Mouse (Mus musculus): ENCODE measurements at regions not wholly inside any gene's neighbourhood (a gene's known extent, or its start where the extent isn't known, plus 50 kb on each side); places are given as distances from the start of the nearest gene placed in this dataset.
A peak's percentile ranks its signal among the peaks of the same experiment; 100 is the strongest.

DNA sequence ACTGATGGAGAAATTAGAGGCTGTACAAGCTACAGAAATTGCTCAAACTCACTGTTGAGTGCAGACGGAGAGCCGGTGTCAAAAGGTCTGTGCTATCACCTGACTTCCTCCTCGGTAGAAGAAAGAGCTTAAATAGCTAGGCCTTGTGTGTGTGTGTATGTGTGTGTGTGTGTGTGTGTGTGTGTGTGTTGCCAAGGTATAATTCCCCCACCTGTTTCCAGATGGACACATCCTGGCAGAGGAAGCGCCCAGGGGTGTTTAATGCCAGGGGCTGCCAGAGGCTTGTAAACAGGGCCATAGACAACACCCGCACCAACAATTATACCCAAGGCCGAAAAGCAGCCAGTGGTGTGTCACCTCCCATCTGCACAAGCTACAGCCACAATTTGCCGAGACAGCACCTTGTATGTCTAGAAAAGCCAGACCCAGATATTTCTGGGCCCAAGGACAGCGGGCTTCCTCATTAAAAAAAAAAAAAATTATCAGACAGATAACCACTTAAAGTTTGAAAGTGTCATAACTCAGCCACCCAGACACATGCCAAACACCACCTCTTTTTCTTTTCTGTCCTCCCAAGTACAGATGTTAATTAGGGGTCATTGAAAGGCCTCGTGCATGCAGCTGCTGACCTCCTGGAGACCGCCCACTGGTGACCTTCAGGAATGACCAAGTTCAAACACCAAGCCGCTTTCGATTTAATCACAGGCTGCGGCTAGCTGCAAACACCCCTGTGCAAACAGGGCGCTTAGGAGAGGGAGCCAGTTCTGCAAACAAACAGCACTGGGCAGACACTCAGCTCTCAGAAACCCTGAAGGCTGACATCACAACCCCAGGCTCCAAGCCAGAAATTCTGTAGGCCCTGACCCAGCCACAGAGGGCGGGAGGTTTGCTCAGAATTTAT is 188.0 kb upstream of the Ubl3 start:
- DNase-seq = peak; percentile 50 to 59

DNA sequence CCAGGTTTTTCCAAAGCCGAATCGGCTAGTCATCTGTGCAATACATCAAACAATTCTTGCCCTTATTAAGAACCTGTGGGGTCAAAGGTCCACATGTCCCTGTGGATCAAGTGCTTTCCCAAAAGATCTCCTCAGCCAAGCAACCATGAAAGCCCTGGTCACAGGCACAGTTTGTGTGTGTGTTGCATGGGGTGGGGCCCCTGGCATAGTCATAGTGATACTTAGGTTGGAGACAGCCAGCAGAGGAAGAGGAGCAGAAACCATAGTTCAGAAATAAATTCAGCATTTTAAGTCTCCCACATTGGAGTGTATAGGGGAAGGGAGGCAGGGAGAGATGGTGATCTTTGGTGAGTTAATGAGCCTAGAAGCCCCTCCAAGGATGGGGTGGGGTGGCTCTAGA is 187.1 kb upstream of the Ubl3 start:
- DNase-seq = no peak

GRCm38 (mm10) chr5:148739141-148739540 is 186.6 kb upstream of the Ubl3 start:
- no peak for DNase-seq

GRCm38 (mm10) chr5:148729541-148729940 is 177.0 kb upstream of the Ubl3 start:
- no peak for DNase-seq

- no peak for DNase-seq
These were observed 175.9 kb upstream of the Ubl3 start for GRCm38 (mm10) chr5:148728492-148728891.

DNA sequence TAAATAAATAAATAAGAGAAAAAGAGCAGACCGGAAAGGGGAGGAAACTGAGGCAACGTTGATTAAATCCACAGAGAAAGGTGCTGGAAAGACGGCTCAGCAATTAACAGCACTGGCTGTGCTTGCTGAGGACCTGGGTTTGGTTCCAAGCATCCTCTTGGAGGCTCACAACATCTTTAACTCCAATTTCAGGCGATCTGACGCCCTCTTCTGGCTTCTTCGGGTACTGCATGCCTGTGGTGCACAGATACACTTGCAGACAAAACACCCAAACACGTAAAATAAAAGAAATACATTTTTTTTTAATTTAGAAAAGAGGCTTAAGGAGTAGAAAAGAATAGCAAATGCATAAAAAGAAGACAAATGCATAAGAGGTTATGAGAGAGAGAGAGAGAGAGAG is 173.9 kb upstream of the Ubl3 start:
- no peak for DNase-seq

DNA sequence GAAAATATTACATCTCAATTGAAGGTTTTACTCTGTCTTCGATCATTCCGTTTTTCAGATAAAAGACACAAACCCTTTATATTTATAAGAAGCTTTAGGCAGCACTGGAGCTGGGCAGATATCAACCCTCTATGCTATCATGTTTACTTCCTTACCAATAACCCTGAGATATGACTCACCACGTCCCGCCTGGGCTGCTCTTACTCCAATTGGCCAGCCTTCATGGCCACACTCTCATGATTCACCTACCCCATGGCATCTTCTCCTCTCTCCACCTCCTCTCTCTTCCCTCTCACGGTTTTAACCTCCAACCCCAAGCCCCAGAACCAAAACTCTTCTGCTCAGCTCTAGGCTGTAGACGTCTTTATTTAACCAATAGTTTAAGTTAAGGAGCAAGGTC is 171.9 kb upstream of the Ubl3 start:
- DNase-seq = no peak

DNA sequence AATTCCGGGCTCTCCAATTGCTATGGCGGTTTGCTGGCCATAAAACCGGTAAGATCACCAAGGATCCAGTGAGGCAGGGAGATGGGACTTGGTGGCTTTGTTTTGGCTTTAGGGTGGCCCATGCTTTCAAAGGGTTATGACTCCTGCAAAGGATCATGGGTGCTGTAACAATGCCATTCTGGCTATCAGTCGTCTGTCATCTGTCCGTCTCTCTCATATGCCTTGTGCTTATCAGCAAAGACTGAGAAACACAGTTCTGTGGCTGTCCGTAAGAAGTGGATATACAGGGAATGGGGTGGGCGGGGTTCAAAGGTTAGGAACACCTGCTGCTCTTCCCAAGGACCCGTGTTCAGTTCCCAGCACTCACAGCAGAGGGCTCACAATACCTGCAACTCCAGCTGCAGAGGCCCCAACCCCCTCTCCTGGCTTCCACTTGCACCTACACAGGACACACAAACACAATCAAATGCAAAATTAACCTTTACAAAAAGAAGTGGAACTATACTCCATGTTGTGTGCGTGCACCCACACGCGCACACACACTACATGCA is 171.2 kb upstream of the Ubl3 start:
- no peak for DNase-seq

GRCm38 (mm10) chr5:148720604-148721003 is 168.0 kb upstream of the Ubl3 start:
- no peak for DNase-seq

GRCm38 (mm10) chr5:148716633-148717032 is 164.0 kb upstream of the Ubl3 start:
- no peak for DNase-seq

- no peak for DNase-seq
These were observed 162.8 kb upstream of the Ubl3 start for GRCm38 (mm10) chr5:148715218-148715991.

DNA sequence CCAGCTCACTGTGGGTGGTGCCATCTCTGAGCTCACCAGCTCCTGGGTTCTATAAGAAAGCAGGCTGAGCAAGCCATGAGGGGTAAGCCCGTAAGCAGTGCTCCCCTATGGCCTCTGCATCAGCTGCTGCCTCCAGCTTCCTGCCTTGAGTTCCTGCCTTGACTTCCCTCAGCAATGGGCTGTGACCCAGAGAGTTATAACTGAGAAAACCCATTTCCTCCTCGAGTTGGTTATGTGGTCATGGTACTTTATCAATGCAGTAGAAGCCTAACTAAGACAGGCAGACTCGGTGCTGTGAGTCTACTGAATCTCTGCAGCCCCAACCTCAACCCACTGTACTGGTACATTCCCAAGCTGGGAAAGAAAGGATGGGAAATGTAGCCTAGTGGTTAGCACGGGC is 162.2 kb upstream of the Ubl3 start:
- no peak for DNase-seq

DNA sequence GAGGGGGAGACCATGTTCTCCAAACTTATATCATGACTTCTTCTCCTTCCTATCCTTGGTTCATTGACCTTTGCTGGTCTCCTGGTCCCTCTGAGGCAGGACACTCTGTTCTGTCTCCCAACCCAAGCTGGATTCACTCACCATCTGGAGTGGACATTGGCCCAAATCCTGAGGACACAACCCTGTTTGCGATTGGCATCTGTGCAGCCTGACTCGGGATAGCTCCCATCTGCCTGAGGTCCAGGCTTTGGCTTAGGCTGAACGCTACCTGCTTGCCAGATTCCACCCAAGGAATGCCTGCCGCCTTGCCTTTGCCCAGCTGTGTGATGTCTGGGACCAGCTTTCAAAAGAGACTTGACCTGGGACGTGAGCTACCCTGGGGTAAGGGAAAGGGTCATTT is 161.2 kb upstream of the Ubl3 start:
- no peak for DNase-seq

DNA sequence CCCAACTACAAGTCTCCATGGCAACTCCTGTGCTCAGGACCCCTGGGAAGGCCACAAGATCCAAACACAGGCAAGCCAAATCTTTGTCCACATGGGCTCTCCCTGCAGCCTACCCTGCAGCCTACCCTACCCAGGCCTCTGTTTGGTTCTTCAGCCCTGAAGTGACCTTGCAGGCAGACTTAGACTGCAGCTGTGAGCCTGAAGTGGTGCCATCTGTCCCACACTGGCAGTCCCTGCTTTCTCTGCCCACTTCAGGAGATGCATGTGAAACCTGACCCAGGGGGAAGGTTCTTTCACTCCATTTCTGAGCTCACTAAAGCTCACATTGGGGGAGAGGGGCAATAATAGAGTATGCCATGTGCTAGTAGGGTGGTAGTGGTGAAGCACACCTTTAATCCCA is 160.4 kb upstream of the Ubl3 start:
- no peak for DNase-seq

DNA sequence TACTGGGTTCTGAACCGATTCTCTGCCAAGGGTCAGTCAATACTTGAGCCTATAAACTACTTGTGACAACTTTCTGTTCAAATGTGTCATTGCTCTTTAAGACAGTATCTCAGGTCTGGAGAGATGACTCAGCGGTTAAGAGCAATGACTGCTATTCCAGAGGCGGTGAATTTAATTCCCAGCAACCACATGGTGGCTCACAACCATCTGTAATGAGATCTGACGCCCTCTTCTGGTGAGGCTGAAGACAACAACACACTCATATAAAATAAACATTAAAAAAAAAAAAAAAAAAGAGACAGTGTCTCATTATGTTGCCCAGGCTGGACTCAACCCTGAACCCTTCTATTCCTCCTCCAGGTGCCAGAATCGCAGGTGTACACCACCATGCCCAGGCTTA is 159.0 kb upstream of the Ubl3 start:
- no peak for DNase-seq

GRCm38 (mm10) chr5:148709111-148709771 is 156.7 kb upstream of the Ubl3 start:
- no peak for DNase-seq

DNA sequence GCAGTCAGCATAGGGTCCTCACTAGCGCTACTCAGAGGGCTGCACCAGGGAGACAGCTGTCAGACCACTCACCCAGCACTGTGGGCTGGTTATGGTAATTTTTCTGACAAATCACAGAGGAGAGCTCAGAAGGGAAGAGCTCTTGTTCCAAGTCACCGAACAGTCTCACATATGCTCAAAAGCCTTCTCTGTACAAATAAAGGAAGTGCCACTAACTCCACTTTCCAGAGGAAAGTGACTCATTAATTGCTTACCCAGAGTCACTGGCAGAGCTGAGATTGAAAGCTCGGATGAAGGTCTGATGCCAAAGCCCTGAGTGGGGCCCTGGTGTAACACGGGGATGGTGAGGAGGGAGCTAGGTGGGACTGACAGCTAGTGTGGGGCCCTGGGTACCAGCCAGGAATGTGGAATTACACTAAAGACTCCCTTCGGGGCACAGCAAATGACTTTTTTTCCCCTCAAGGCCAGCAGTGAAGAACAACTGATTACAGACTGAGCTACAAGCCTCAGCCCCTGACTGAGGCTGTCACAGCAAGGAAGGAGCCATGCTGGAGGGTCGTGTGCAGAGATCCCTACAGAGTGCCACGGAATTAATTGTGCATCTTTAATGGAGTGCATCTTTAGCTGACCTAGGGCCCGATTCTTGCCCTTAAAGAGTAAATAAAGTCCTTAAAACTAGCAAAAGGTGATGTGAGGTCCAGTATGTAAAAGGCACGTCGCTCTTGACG is 155.6 kb upstream of the Ubl3 start:
- no peak for DNase-seq

GRCm38 (mm10) chr5:148707335-148707734 is 154.7 kb upstream of the Ubl3 start:
- DNase-seq = no peak

GRCm38 (mm10) chr5:148706323-148707120 is 153.9 kb upstream of the Ubl3 start:
- DNase-seq = no peak

DNA sequence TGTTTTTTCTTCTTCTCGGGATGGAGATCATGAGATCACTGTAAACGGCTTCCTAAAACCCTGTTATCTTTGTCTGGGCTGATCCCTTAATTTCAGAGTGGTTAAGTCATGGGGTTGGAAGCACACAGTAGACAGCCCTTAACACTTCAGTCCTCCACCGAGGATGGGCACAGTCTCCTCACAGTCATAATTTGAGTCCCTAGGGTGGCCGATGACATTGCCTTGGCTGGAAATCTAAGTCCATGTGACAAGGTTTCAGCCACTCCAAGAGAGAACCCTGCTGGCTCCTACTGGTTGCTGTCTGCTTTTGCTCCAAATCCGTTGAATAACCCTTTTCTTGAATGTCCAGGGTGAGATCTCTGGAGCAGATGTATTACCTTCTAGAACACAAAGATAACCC is 152.2 kb upstream of the Ubl3 start:
- no peak for DNase-seq

GRCm38 (mm10) chr5:148701859-148702258 is 149.3 kb upstream of the Ubl3 start:
- DNase-seq = peak in 1 of 2 experiments; percentile 40

GRCm38 (mm10) chr5:148701001-148701400 is 148.4 kb upstream of the Ubl3 start:
- DNase-seq = peak in 1 of 2 experiments; percentile 31

Data from kidney, postnatal 4 days (tissue).